32 mouse cellular contexts compared by ENCODE assay signal in genomic region chr17:6195390-6195789, GRCm38 (mm10).
"Had no signal": no experiment of that assay in that cellular context is flagged by ENCODE, and none has a peak within 500 bp of the region (broad histone marks: within the 10 kb centered on the region; RNA-seq: fewer than 3 reads in every experiment).

No protein-coding gene starts in this region.

- H3K36me3 ChIP-seq: liver, embryonic 12.5 days; liver, embryonic 15.5 days had no signal

- ATAC-seq: liver, embryonic 12.5 days; liver, postnatal 0 days; lung, postnatal 0 days; midbrain, embryonic 13.5 days; midbrain, embryonic 15.5 days; midbrain, embryonic 16.5 days had no signal

- H3K4me1 ChIP-seq: limb, embryonic 10.5 days; limb, embryonic 12.5 days; limb, embryonic 13.5 days; limb, embryonic 15.5 days; liver, embryonic 12.5 days; liver, embryonic 13.5 days; liver, embryonic 15.5 days; lung, embryonic 15.5 days; midbrain, embryonic 10.5 days; midbrain, embryonic 12.5 days; midbrain, embryonic 13.5 days; midbrain, embryonic 15.5 days; neural tube, embryonic 12.5 days had no signal

- H3K27me3 ChIP-seq: limb, embryonic 12.5 days; limb, embryonic 13.5 days; limb, embryonic 15.5 days; liver, embryonic 12.5 days; liver, embryonic 13.5 days; liver, embryonic 15.5 days; lung, embryonic 15.5 days; midbrain, embryonic 12.5 days; midbrain, embryonic 13.5 days; midbrain, embryonic 15.5 days; neural tube, embryonic 12.5 days had no signal

- H3K9ac ChIP-seq: limb, embryonic 12.5 days; limb, embryonic 13.5 days; limb, embryonic 15.5 days; liver, embryonic 12.5 days; liver, embryonic 13.5 days; liver, embryonic 14.5 days; liver, embryonic 15.5 days; liver, postnatal 0 days; lung, embryonic 14.5 days; lung, embryonic 15.5 days; midbrain, embryonic 12.5 days; midbrain, embryonic 13.5 days; midbrain, embryonic 15.5 days; neural tube, embryonic 12.5 days had no signal

- H3K4me3 ChIP-seq: limb, embryonic 10.5 days; limb, embryonic 12.5 days; limb, embryonic 13.5 days; limb, embryonic 15.5 days; liver, embryonic 12.5 days; liver, embryonic 13.5 days; liver, embryonic 15.5 days; lung, embryonic 15.5 days; megakaryocyte, embryonic 14.5 days; midbrain, embryonic 10.5 days; midbrain, embryonic 12.5 days; midbrain, embryonic 13.5 days; midbrain, embryonic 15.5 days; myocyte; neural tube, embryonic 12.5 days had no signal

- H3K27ac ChIP-seq: limb, embryonic 10.5 days; limb, embryonic 12.5 days; limb, embryonic 13.5 days; limb, embryonic 15.5 days; liver, embryonic 12.5 days; liver, embryonic 13.5 days; liver, embryonic 14.5 days; liver, embryonic 15.5 days; lung, embryonic 15.5 days; macrophage; midbrain, embryonic 10.5 days; midbrain, embryonic 12.5 days; midbrain, embryonic 13.5 days; midbrain, embryonic 15.5 days; neural tube, embryonic 12.5 days had no signal

- DNase-seq: left cerebral cortex, postnatal 4 days; liver; liver, embryonic 13.5 days; liver, postnatal 0 days; lung, adult 18-20 months; lung, adult 2 months; lung, embryonic 14.5 days; lung, postnatal 10 days; lung, postnatal 14 days; lung, postnatal 36 days; lung, postnatal 4 days; midbrain, embryonic 14.5 days had no signal

- H3K4me2 ChIP-seq: limb, embryonic 12.5 days; limb, embryonic 13.5 days; limb, embryonic 15.5 days; liver, embryonic 11.5 days; liver, embryonic 12.5 days; liver, embryonic 13.5 days; liver, embryonic 15.5 days; lung, embryonic 14.5 days; lung, embryonic 15.5 days; midbrain, embryonic 11.5 days; midbrain, embryonic 12.5 days; midbrain, embryonic 13.5 days; midbrain, embryonic 15.5 days; neural tube, embryonic 12.5 days had no signal

- H3K9me3 ChIP-seq: limb, embryonic 10.5 days; limb, embryonic 12.5 days; limb, embryonic 13.5 days; limb, embryonic 15.5 days; liver, embryonic 12.5 days; liver, embryonic 13.5 days; liver, embryonic 15.5 days; lung, embryonic 15.5 days; megakaryocyte, embryonic 14.5 days; midbrain, embryonic 10.5 days; midbrain, embryonic 12.5 days; midbrain, embryonic 13.5 days; midbrain, embryonic 15.5 days; neural tube, embryonic 12.5 days had no signal
